Mouse (Mus musculus) intestine, embryonic 15.5 days (tissue): ENCODE data around the gene Gm4881. TPM values are rescaled to one million over a fixed set of nuclear protein-coding genes. Genes with fewer than 3 reads are reported as not detected.
"Not testable (repeated sequence)": the region's sequence is repeated elsewhere in the genome, so short reads cannot be mapped to it uniquely, and the experiment has no call there.

Experiments used
- ATAC-seq: fragments of 200-750 bp; cut with Nextera tagmentation; 2 replicates; pipeline ENCODE4 v1.8.0; 2017; ENCODE audit warnings: moderate TSS enrichment, moderate library complexity
- H3K27ac ChIP-seq: fragments of 300-500 bp; sonication (generic); 2 replicates; pipeline ENCODE4 v1.5.1; 2015; ENCODE audit warnings: mild to moderate bottlenecking, inconsistent platforms
- H3K27me3 ChIP-seq: fragments of 300-500 bp; sonication (generic); replicated peaks from 2 replicates; pipeline ENCODE4 v1.6.1; 2015; ENCODE audit warnings: inconsistent platforms
- H3K36me3 ChIP-seq: fragments of 300-500 bp; sonication (generic); 2 replicates; pipeline ENCODE4 v1.6.1; 2015; ENCODE audit warnings: inconsistent platforms
- H3K4me1 ChIP-seq: fragments of 300-500 bp; sonication (generic); replicated peaks from 2 replicates; pipeline ENCODE4 v1.6.1; 2015; ENCODE audit warnings: inconsistent platforms
- H3K4me2 ChIP-seq: fragments of 300-500 bp; sonication (generic); replicated peaks from 2 replicates; pipeline ENCODE4 v1.6.1; 2015; ENCODE audit warnings: mild to moderate bottlenecking, inconsistent platforms
- H3K4me3 ChIP-seq: fragments of 300-500 bp; sonication (generic); replicated peaks from 2 replicates; pipeline ENCODE4 v1.5.1; 2015; ENCODE audit warnings: inconsistent platforms
- H3K9ac ChIP-seq: fragments of 300-500 bp; sonication (generic); 2 replicates; pipeline ENCODE4 v1.6.1; 2015; ENCODE audit warnings: inconsistent platforms
- H3K9me3 ChIP-seq: fragments of 300-500 bp; sonication (generic); 2 replicates; pipeline ENCODE4 v1.6.1; 2016; ENCODE audit warnings: inconsistent platforms
- WGBS: fragments of 180-500 bp; shearing (Covaris S2); methylation state at CpG from one replicate; pipeline ENCODE4 v1.1.7; 2015; 5-methylcytosine and 5-hydroxymethylcytosine counted together
- polyA plus RNA-seq: library from polyadenylated mRNA; unstranded; fragments of >200 nt; fragmentation: Nextera tagmentation; extraction: Ambion mirVana; gene quantifications from 2 replicates; pipeline ENCODE4 v1.2.1, GENCODE M21; 2015

The Gm4881 gene
- polyA plus RNA-seq, 1 experiment from 2014 or later = not detected

- peak overlapping the region; percentile 81 for H3K9ac ChIP-seq
- no peaks in the 10 kb centered on the region for H3K9me3 ChIP-seq
- WGBS = under 1% methylated on average over 29 of the region's 30 CpGs
- peak; percentile 96 for ATAC-seq
- H3K36me3 ChIP-seq = peaks cover 4% of the 10 kb centered on the region; the same call in 1 of the 2 replicates
- H3K4me3 ChIP-seq = peak overlapping the region; percentile 83
- H3K4me1 ChIP-seq = peaks cover 27% of the 10 kb centered on the region
- no peaks in the 10 kb centered on the region for H3K27me3 ChIP-seq
- peak overlapping the region; percentile 92 for H3K27ac ChIP-seq
- peak overlapping the region; percentile 78 for H3K4me2 ChIP-seq
Observed at GRCm38 (mm10) chr7:24904070-24904483, 40.2 kb downstream of the Gm4881 start.

GRCm38 (mm10) chr7:24903444-24903825 is 40.9 kb downstream of the Gm4881 start:
- Histone ChIP-seq H3K4me1 (peaks cover 27% of the 10 kb centered on the region), H3K4me2 (peak overlapping the region; percentile 78), H3K27me3 (no peaks in the 10 kb centered on the region), H3K27ac (peak overlapping the region; percentile 92), H3K36me3 (peaks cover 4% of the 10 kb centered on the region; the same call in 1 of the 2 replicates), H3K9me3 (no peaks in the 10 kb centered on the region), H3K4me3 (peak overlapping the region; percentile 83), H3K9ac (peak overlapping the region; percentile 76)
- WGBS = 21% methylated on average over 10 of the region's 10 CpGs
- no peak for ATAC-seq

- H3K9ac ChIP-seq = peak within 1 kb of the TSS; percentile 76
- H3K27me3 ChIP-seq = no peaks in the 10 kb centered on the region
- ATAC-seq = peak; percentile 65
- H3K9me3 ChIP-seq = no peaks in the 10 kb centered on the region
- H3K27ac ChIP-seq = peak within 1 kb of the TSS; percentile 92
- 4% methylated on average over 45 of the region's 68 CpGs for WGBS
- H3K4me2 ChIP-seq = peak within 1 kb of the TSS; percentile 78
- no peaks in the 10 kb centered on the region for H3K36me3 ChIP-seq
- H3K4me3 ChIP-seq = peak within 1 kb of the TSS; percentile 83
- peaks cover 27% of the 10 kb centered on the region for H3K4me1 ChIP-seq
Observed at GRCm38 (mm10) chr7:24902630-24903443, 41.5 kb downstream of the Gm4881 start, which contains the start of gene Arhgef1. Gene Arhgef1, plus strand, starts transcription at chr7:24902912.

GRCm38 (mm10) chr7:24902264-24902629 is 42.0 kb downstream of the Gm4881 start:
- H3K9ac ChIP-seq = peak overlapping the region; percentile 76
- WGBS = 42% methylated on average over 2 of the region's 2 CpGs
- ATAC-seq = no peak
- H3K36me3 ChIP-seq = no peaks in the 10 kb centered on the region
- H3K27ac ChIP-seq = peak overlapping the region; percentile 92
- H3K9me3 ChIP-seq = no peaks in the 10 kb centered on the region
- no peaks in the 10 kb centered on the region for H3K27me3 ChIP-seq
- H3K4me3 ChIP-seq = peak overlapping the region; percentile 83
- peaks cover 21% of the 10 kb centered on the region for H3K4me1 ChIP-seq
- peak overlapping the region; percentile 78 for H3K4me2 ChIP-seq

- Histone ChIP-seq H3K4me3 (no peak overlapping the region), H3K36me3 (no peaks in the 10 kb centered on the region), H3K27ac (no peak overlapping the region; the same call in 1 of the 2 replicates), H3K4me2 (no peak overlapping the region), H3K4me1 (peaks cover 17% of the 10 kb centered on the region), H3K9ac (no peak overlapping the region), H3K9me3 (no peaks in the 10 kb centered on the region), H3K27me3 (no peaks in the 10 kb centered on the region)
- 57% methylated on average over 1 of the region's 1 CpGs for WGBS
- no peak for ATAC-seq
Observed at GRCm38 (mm10) chr7:24901842-24902241, 42.5 kb downstream of the Gm4881 start.

GRCm38 (mm10) chr7:24901114-24901513 is 43.2 kb downstream of the Gm4881 start:
- H3K4me2 ChIP-seq = no peak overlapping the region
- 77% methylated on average over 6 of the region's 6 CpGs for WGBS
- H3K4me3 ChIP-seq = no peak overlapping the region
- no peak overlapping the region for H3K9ac ChIP-seq
- ATAC-seq = no peak
- H3K27ac ChIP-seq = no peak overlapping the region
- no peaks in the 10 kb centered on the region for H3K27me3 ChIP-seq
- peaks cover 10% of the 10 kb centered on the region for H3K4me1 ChIP-seq
- no peaks in the 10 kb centered on the region for H3K36me3 ChIP-seq
- H3K9me3 ChIP-seq = no peaks in the 10 kb centered on the region

- Histone ChIP-seq H3K27me3 (no peaks in the 10 kb centered on the region), H3K9ac (no peak overlapping the region), H3K4me1 (peaks cover 3% of the 10 kb centered on the region; the same call in 1 of the 2 replicates), H3K27ac (no peak overlapping the region), H3K4me2 (no peak overlapping the region), H3K4me3 (no peak overlapping the region), H3K36me3 (no peaks in the 10 kb centered on the region), H3K9me3 (no peaks in the 10 kb centered on the region)
- ATAC-seq = no peak
- WGBS = 71% methylated on average over 5 of the region's 5 CpGs
Observed at GRCm38 (mm10) chr7:24897959-24898358, 46.3 kb downstream of the Gm4881 start.

GRCm38 (mm10) chr7:24897224-24897623 is 47.1 kb downstream of the Gm4881 start, which contains the start of gene Cd79a:
Gene Cd79a, plus strand, starts transcription at chr7:24897381.
- Histone ChIP-seq H3K36me3 (no peaks in the 10 kb centered on the region), H3K9me3 (no peaks in the 10 kb centered on the region), H3K4me2 (no peak within 1 kb of the TSS), H3K27ac (no peak within 1 kb of the TSS), H3K4me1 (no peaks in the 10 kb centered on the region; the same call in 1 of the 2 replicates), H3K4me3 (no peak within 1 kb of the TSS), H3K27me3 (no peaks in the 10 kb centered on the region), H3K9ac (no peak within 1 kb of the TSS)
- WGBS = 61% methylated on average over 12 of the region's 12 CpGs
- ATAC-seq = no peak

- Histone ChIP-seq H3K4me2 (no peak overlapping the region), H3K36me3 (no peaks in the 10 kb centered on the region), H3K27ac (no peak overlapping the region), H3K4me3 (no peak overlapping the region), H3K4me1 (no peaks in the 10 kb centered on the region), H3K9me3 (no peaks in the 10 kb centered on the region), H3K27me3 (no peaks in the 10 kb centered on the region), H3K9ac (no peak overlapping the region)
- ATAC-seq = no peak
- 89% methylated on average over 8 of the region's 8 CpGs for WGBS
Observed at GRCm38 (mm10) chr7:24896269-24896668, 48.0 kb downstream of the Gm4881 start.

GRCm38 (mm10) chr7:24895749-24896148 is 48.5 kb downstream of the Gm4881 start:
- not testable (repeated sequence) for H3K36me3 ChIP-seq, H3K4me1 ChIP-seq, H3K9ac ChIP-seq, H3K27me3 ChIP-seq, ATAC-seq, H3K9me3 ChIP-seq, H3K4me3 ChIP-seq, H3K27ac ChIP-seq, H3K4me2 ChIP-seq
- WGBS = 95% methylated on average over 2 of the region's 2 CpGs

- Histone ChIP-seq H3K4me1 (peaks cover 4% of the 10 kb centered on the region; the same call in 1 of the 2 replicates), H3K9me3 (no peaks in the 10 kb centered on the region), H3K36me3 (peaks cover 23% of the 10 kb centered on the region), H3K4me2 (no peak overlapping the region), H3K4me3 (no peak overlapping the region), H3K27ac (no peak overlapping the region), H3K9ac (no peak overlapping the region), H3K27me3 (no peaks in the 10 kb centered on the region)
- 60% methylated on average over 2 of the region's 2 CpGs for WGBS
- ATAC-seq = no peak
Observed at GRCm38 (mm10) chr7:24892125-24892583, 52.1 kb downstream of the Gm4881 start.

- no peaks in the 10 kb centered on the region for H3K27me3 ChIP-seq
- no peak overlapping the region for H3K27ac ChIP-seq
- 66% methylated on average over 3 of the region's 3 CpGs for WGBS
- H3K36me3 ChIP-seq = peaks cover 28% of the 10 kb centered on the region
- no peak overlapping the region for H3K9ac ChIP-seq
- H3K4me2 ChIP-seq = no peak overlapping the region
- no peak overlapping the region for H3K4me3 ChIP-seq
- ATAC-seq = no peak
- peaks cover 10% of the 10 kb centered on the region; the same call in 1 of the 2 replicates for H3K4me1 ChIP-seq
- no peaks in the 10 kb centered on the region for H3K9me3 ChIP-seq
Observed at GRCm38 (mm10) chr7:24891241-24892124, 52.8 kb downstream of the Gm4881 start.
